ENCODE assay signal across 9 mouse cellular contexts in the genomic region with DNA sequence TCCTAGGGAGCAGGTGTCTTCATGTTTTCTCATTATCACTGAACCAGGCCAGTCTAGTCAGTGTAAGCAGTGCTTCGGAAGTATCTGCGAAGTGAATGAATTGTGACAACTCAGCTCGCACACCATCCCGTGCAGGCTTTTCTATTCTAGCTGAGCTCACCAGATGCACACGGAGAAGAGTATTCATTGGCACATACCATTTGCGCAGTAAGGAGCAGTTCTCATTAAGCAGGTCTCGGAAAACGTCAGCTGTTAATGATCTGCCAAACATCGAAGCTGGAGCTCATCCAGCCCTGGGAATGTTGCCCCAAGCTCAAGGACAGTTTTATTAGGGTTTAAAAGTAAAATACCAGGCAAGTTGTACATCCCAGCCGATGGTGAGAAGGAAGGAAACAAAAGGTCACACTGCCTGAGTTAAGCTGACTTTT. TPM values are rescaled to one million over a fixed set of nuclear protein-coding genes. Genes with fewer than 3 reads are reported as not detected.
DNase-seq lines count a peak whose midpoint lies in the region.
"Had no signal": no experiment of that assay in that cellular context is flagged by ENCODE, and none has a peak within 500 bp of the region (broad histone marks: within the 10 kb centered on the region; RNA-seq: fewer than 3 reads in every experiment).

No protein-coding gene starts in this region.

- DNase-seq in heart, adult 11 months, result peak; percentile 91
- DNase-seq in heart, adult 9 months (ENCODE audit: low spot score in 2 of 2), result no peak
- DNase-seq in urinary bladder, postnatal 14 days (ENCODE audit: low spot score), result peak; percentile 28
- no peak for DNase-seq in urinary bladder, postnatal 10 days (ENCODE audit: low spot score)
- peak; percentile 42 for DNase-seq in large intestine, adult 2 months (ENCODE audit: low read depth, low spot score)
- peak; percentile 37 to 73 for DNase-seq in lung, postnatal 4 days
- no peak for DNase-seq in embryo, embryonic 11 days
- no peak for DNase-seq in testis, postnatal 10 days (ENCODE audit: low spot score)

- WGBS in large intestine, adult 2 months, result 22% methylated on average over 10 of the region's 10 CpGs

RNA-seq across cellular contexts. Expression of a gene that starts 5.6 kb away (rescaled TPM):
- polyA plus RNA-seq in large intestine, adult 2 months (2012; rRNA removed), result 5.4 and 12.1 TPM in 2 replicates
- polyA plus RNA-seq: erythroblast, embryonic 14.5 days had no signal

RNA-seq across cellular contexts. Expression of a gene that starts 37.2 kb away (rescaled TPM):
- 2.2 and 2.4 TPM in 2 replicates for polyA plus RNA-seq in large intestine, adult 2 months (2012; rRNA removed)

RNA-seq across cellular contexts. Expression of a gene that starts 53.3 kb away (rescaled TPM):
- polyA plus RNA-seq in large intestine, adult 2 months (2012; rRNA removed), result 3.1 and 3.6 TPM in 2 replicates

Comparison
In these comparisons a context has a peak if more than half of its experiments do, and no peak if none do; other contexts are left out.
1. DNase-seq: peak in heart, adult 11 months (single experiment), urinary bladder, postnatal 14 days (single experiment), large intestine, adult 2 months (single experiment) and lung, postnatal 4 days (2 of 2); none in heart, adult 9 months (0 of 2), urinary bladder, postnatal 10 days (single experiment), embryo, embryonic 11 days (single experiment) and testis, postnatal 10 days (single experiment).